Mouse (Mus musculus): ENCODE measurements around the gene Spef1. TPM values are rescaled to one million over a fixed set of nuclear protein-coding genes. Genes with fewer than 3 reads are reported as not detected.

Spef1 gene
- polyA plus RNA-seq, 1 experiment from 2014 or later: 5.1 TPM

DNA sequence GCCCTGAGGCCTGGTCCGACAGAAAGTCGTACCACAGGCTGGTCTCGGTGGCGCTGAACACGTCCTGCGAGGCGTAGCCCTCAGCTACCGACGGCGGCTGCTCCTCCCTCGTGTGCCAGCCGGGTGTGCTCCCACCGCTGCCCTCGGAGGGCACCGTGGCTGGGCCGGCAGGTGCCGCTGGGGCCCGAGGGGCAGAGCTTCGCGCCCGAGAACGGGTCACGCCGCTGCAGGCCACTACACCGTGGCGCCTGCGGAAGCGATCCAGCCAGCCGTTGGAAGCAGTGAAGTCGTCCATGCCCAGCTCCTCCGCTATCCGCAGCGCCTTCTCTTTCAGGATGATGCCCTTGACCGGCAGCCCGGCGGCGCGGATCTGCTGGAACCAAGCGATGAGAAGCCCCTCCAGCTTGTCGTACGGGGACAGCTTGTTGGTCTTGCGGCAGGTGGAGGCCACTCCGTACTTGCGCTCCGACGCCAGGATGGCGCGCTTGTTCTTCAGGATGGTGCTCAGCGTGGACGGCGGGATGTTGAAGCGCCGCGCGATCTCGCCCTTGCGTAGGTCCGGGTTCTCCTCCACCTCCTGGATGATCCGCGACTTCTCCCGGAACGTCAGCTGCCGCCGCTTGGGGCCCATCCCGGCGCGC, 7.7 kb downstream of the Spef1 start:
- Histone ChIP-seq H3K27ac (ENCODE audit: low read depth, low read length) (peak overlapping the region; percentile 65; the same call in 1 of the 2 replicates), H3K9ac (ENCODE audit: low read depth, low read length) (peak overlapping the region; percentile 90), H3K4me1 (ENCODE audit: control insufficient read depth, insufficient read depth, low read length) (peaks cover 42% of the 10 kb centered on the region), H3K4me3 (ENCODE audit: low read length) (peak overlapping the region; percentile 75), H3K36me3 (ENCODE audit: control insufficient read depth, insufficient read depth, low read length) (peaks cover 12% of the 10 kb centered on the region; the same call in 1 of the 2 replicates), H3K4me2 (replicated peaks; ENCODE audit: low read depth, low read length) (peak overlapping the region; percentile 97), H3K9me3 (ENCODE audit: control insufficient read depth, low read length) (no peaks in the 10 kb centered on the region), H3K27me3 (ENCODE audit: control insufficient read depth, insufficient read depth, low read length) (no peaks in the 10 kb centered on the region)
- WGBS: under 1% methylated on average over 61 of the region's 67 CpGs
- ATAC-seq (ENCODE audit: low FRiP score, low TSS enrichment): peak; percentile 56

DNA sequence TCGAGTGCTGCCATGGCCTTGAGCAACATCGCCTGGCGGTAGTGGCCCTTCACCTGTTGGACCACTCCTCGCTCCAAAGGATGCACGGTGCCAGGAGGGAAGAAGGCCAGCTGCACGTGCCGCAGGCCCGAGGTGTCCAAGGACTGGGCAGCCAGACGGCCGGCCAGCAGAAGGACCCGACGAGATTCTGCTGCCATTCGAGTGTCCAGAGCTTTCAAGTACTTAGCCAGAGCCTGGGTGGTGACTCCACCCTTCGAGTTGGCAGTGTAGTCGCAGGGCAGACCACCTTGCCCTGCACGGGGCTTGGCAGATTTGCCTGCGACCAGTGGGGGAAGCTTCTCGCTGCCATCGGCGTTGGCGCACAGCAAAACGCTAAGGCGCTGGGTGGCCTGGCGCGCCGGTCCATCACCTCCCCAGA, 8.2 kb downstream of the Spef1 start:
- WGBS: 32% methylated on average over 26 of the region's 26 CpGs
- peaks cover 12% of the 10 kb centered on the region; the same call in 1 of the 2 replicates for H3K36me3 ChIP-seq (ENCODE audit: control insufficient read depth, insufficient read depth, low read length)
- H3K4me3 ChIP-seq (ENCODE audit: low read length): peak overlapping the region; percentile 75
- no peak for ATAC-seq (ENCODE audit: low FRiP score, low TSS enrichment)
- H3K27ac ChIP-seq (ENCODE audit: low read depth, low read length): no peak overlapping the region; the same call in 1 of the 2 replicates
- H3K4me1 ChIP-seq (ENCODE audit: control insufficient read depth, insufficient read depth, low read length): peaks cover 42% of the 10 kb centered on the region
- peak overlapping the region; percentile 97 for H3K4me2 ChIP-seq (replicated peaks; ENCODE audit: low read depth, low read length)
- 0 out of 2 replicates have a peak, but pooled peaks cover 5% of the 10 kb centered on the region for H3K27me3 ChIP-seq (ENCODE audit: control insufficient read depth, insufficient read depth, low read length)
- peak overlapping the region; percentile 90 for H3K9ac ChIP-seq (ENCODE audit: low read depth, low read length)
- H3K9me3 ChIP-seq (ENCODE audit: control insufficient read depth, low read length): no peaks in the 10 kb centered on the region

DNA sequence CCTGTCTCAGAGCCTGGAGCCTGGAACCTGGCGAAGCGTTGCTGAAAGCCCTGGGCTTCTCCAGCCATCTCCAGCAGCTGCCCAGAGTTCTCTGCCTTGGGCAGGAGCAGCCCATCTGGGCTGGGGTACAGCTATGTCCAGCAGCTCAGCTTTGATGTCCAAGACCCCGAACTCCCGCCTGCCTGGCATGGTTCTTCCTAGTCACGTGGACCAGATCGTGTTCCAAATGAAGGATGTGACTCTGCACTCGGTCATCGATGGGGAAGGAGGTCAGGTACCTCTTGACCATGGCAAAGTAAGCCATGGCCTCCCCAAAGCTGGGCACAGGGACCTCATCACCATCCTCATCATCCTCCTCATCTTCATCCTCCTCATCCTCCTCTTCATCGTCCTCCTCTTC, 9.2 kb downstream of the Spef1 start:
- ATAC-seq (ENCODE audit: low FRiP score, low TSS enrichment): no peak
- Histone ChIP-seq H3K27me3 (ENCODE audit: control insufficient read depth, insufficient read depth, low read length) (peaks cover 13% of the 10 kb centered on the region), H3K36me3 (ENCODE audit: control insufficient read depth, insufficient read depth, low read length) (peaks cover 12% of the 10 kb centered on the region; the same call in 1 of the 2 replicates), H3K9me3 (ENCODE audit: control insufficient read depth, low read length) (no peaks in the 10 kb centered on the region), H3K4me2 (replicated peaks; ENCODE audit: low read depth, low read length) (peak overlapping the region; percentile 97), H3K9ac (ENCODE audit: low read depth, low read length) (peak overlapping the region; percentile 90; the same call in 1 of the 2 replicates), H3K27ac (ENCODE audit: low read depth, low read length) (no peak overlapping the region), H3K4me1 (ENCODE audit: control insufficient read depth, insufficient read depth, low read length) (peaks cover 42% of the 10 kb centered on the region), H3K4me3 (ENCODE audit: low read length) (peak overlapping the region; percentile 75)
- WGBS: 81% methylated on average over 9 of the region's 9 CpGs

DNA sequence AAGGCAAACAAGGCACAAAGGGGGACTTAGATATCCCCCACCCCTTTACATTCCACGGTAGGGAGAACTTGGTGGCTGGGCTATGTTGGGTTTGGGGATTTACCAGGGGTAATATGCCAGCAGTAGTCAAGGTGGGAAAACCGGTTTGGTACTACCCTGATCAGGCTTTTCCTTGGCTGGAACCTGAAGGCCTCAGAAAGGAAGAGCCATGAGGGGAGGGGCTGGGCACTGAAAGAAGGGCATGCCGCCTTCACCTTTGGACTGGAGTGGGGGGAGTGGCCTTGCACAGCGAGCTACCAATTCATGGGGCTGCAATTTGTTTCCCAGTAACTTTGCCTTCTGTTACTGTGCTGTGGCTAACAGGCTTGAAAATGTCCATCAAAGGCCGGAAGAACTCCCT, 10.6 kb downstream of the Spef1 start:
- peaks cover 43% of the 10 kb centered on the region for H3K4me1 ChIP-seq (ENCODE audit: control insufficient read depth, insufficient read depth, low read length)
- no peak overlapping the region for H3K4me3 ChIP-seq (ENCODE audit: low read length)
- no peak for ATAC-seq (ENCODE audit: low FRiP score, low TSS enrichment)
- peaks cover 12% of the 10 kb centered on the region; the same call in 1 of the 2 replicates for H3K36me3 ChIP-seq (ENCODE audit: control insufficient read depth, insufficient read depth, low read length)
- H3K27ac ChIP-seq (ENCODE audit: low read depth, low read length): no peak overlapping the region; the same call in 1 of the 2 replicates
- 56% methylated on average over 5 of the region's 5 CpGs for WGBS
- no peaks in the 10 kb centered on the region for H3K9me3 ChIP-seq (ENCODE audit: control insufficient read depth, low read length)
- peaks cover 25% of the 10 kb centered on the region for H3K27me3 ChIP-seq (ENCODE audit: control insufficient read depth, insufficient read depth, low read length)
- no peak overlapping the region for H3K9ac ChIP-seq (ENCODE audit: low read depth, low read length)
- no peak overlapping the region; the same call in 1 of the 2 replicates for H3K4me2 ChIP-seq (replicated peaks; ENCODE audit: low read depth, low read length)

DNA sequence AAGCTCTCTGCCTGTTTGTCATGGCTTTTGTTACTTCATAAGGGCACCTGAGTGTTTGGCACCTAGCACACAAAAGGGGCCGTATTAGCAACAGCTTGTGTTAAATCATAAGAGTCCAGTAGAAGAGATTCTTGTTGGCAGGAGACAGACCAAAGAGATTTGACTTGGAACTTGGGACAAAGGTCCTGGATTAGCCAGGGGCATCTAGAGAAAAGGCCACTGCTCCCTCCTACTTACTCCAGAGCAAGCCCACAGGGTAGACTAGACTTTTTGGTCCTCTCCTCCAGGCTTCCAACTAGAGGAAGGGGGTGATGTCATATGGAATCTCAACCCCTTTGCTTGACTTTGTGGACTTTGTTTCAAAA, 11.2 kb downstream of the Spef1 start:
- WGBS: 94% methylated on average over 1 of the region's 1 CpGs

DNA sequence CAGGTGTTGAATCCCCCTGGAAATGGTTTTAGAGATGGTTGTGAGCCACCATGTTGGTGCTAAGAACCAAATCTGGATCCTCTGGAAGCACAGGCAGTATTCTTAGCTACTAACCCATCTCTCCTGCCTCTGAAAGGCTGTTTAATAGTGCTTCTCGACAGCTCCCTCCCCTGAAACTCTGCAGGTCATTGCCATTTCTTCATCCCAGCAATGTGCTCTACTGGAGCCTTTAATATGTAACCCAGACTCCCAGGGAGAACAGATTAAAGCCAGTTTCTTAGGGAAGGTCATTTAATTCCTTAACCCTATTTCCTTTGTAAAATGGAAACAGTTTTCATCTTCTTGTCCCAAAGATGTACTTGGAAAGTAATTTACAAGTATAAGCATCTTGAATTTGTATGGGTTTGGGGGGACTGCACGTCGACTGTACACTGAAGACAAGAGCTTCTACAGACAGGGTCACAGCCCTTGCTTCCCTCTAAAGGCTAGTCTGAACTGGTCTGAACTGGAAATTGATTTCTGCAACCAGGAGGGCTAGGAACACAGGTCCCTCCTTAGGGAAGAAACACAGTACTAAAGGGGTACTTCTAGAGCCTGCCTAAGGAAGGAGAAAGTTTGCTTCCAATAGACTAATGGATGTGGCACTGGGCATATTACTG, 11.7 kb downstream of the Spef1 start:
- H3K4me3 ChIP-seq (ENCODE audit: low read length): no peak overlapping the region
- H3K9ac ChIP-seq (ENCODE audit: low read depth, low read length): no peak overlapping the region
- peaks cover 12% of the 10 kb centered on the region; the same call in 1 of the 2 replicates for H3K36me3 ChIP-seq (ENCODE audit: control insufficient read depth, insufficient read depth, low read length)
- H3K27ac ChIP-seq (ENCODE audit: low read depth, low read length): no peak overlapping the region; the same call in 1 of the 2 replicates
- 70% methylated on average over 3 of the region's 3 CpGs for WGBS
- no peak for ATAC-seq (ENCODE audit: low FRiP score, low TSS enrichment)
- H3K27me3 ChIP-seq (ENCODE audit: control insufficient read depth, insufficient read depth, low read length): peaks cover 36% of the 10 kb centered on the region
- H3K4me1 ChIP-seq (ENCODE audit: control insufficient read depth, insufficient read depth, low read length): peaks cover 46% of the 10 kb centered on the region
- H3K9me3 ChIP-seq (ENCODE audit: control insufficient read depth, low read length): no peaks in the 10 kb centered on the region
- no peak overlapping the region for H3K4me2 ChIP-seq (replicated peaks; ENCODE audit: low read depth, low read length)

More for the DNA sequence above, 11.2 kb downstream of the Spef1 start:
- ATAC-seq (ENCODE audit: low FRiP score, low TSS enrichment): no peak
- Histone ChIP-seq H3K36me3 (ENCODE audit: control insufficient read depth, insufficient read depth, low read length) (peaks cover 12% of the 10 kb centered on the region; the same call in 1 of the 2 replicates), H3K4me2 (replicated peaks; ENCODE audit: low read depth, low read length) (no peak overlapping the region), H3K27me3 (ENCODE audit: control insufficient read depth, insufficient read depth, low read length) (peaks cover 31% of the 10 kb centered on the region), H3K4me1 (ENCODE audit: control insufficient read depth, insufficient read depth, low read length) (peaks cover 46% of the 10 kb centered on the region), H3K9ac (ENCODE audit: low read depth, low read length) (no peak overlapping the region), H3K4me3 (ENCODE audit: low read length) (no peak overlapping the region), H3K9me3 (ENCODE audit: control insufficient read depth, low read length) (no peaks in the 10 kb centered on the region), H3K27ac (ENCODE audit: low read depth, low read length) (no peak overlapping the region; the same call in 1 of the 2 replicates)

DNA sequence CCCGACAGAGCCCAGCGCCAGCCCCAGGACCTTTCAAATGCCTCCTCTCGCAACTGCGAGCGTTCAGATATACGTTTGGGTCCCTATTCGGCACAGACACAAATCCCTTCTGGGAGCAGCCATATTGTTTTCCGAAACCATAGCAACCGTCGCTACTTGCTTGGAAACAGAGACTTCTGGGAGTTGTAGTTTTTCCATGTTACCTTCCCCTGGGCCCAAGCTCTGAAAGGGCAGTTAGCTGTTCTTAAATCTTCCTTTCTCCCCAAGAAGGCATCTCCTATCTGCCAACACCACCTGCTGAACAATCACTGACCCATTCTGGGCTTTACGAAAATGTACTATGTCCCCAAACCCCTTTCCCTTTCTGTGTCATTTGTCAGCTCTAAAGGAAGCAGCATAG, 12.4 kb downstream of the Spef1 start:
- Histone ChIP-seq H3K4me1 (ENCODE audit: control insufficient read depth, insufficient read depth, low read length) (peaks cover 46% of the 10 kb centered on the region), H3K9me3 (ENCODE audit: control insufficient read depth, low read length) (no peaks in the 10 kb centered on the region), H3K27me3 (ENCODE audit: control insufficient read depth, insufficient read depth, low read length) (peaks cover 39% of the 10 kb centered on the region), H3K9ac (ENCODE audit: low read depth, low read length) (peak overlapping the region; percentile 37; the same call in 1 of the 2 replicates), H3K36me3 (ENCODE audit: control insufficient read depth, insufficient read depth, low read length) (peaks cover 12% of the 10 kb centered on the region; the same call in 1 of the 2 replicates), H3K4me3 (ENCODE audit: low read length) (peak overlapping the region; percentile 37), H3K4me2 (replicated peaks; ENCODE audit: low read depth, low read length) (peak overlapping the region; percentile 86), H3K27ac (ENCODE audit: low read depth, low read length) (no peak overlapping the region)
- 7% methylated on average over 11 of the region's 11 CpGs for WGBS
- ATAC-seq (ENCODE audit: low FRiP score, low TSS enrichment): peak; percentile 11; the same call in 1 of the 2 replicates

DNA sequence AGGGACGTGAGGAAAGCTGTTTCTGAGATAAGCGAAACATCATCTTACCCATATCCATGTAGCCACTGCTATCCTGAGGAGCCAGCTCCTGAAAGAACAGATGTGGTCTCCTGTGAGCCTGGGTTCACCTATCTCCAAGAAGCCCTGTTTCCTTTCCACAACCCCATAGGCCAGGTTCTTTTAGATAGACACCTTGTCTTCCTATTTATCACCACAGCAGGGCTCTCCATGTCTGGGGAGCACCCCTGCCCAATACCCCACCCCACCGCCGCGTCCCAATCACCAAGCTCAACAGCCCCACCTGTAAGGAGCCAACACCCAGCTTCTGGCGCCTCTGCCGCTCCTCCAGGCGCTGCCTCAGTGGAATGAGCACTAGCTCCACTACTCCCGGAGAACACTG, 14.8 kb downstream of the Spef1 start:
- WGBS: 42% methylated on average over 9 of the region's 9 CpGs

More for the DNA sequence above, 14.8 kb downstream of the Spef1 start:
- Histone ChIP-seq H3K9ac (ENCODE audit: low read depth, low read length) (no peak overlapping the region), H3K4me3 (ENCODE audit: low read length) (no peak overlapping the region), H3K27ac (ENCODE audit: low read depth, low read length) (no peak overlapping the region), H3K27me3 (ENCODE audit: control insufficient read depth, insufficient read depth, low read length) (peaks cover 39% of the 10 kb centered on the region), H3K9me3 (ENCODE audit: control insufficient read depth, low read length) (no peaks in the 10 kb centered on the region), H3K4me2 (replicated peaks; ENCODE audit: low read depth, low read length) (no peak overlapping the region), H3K4me1 (ENCODE audit: control insufficient read depth, insufficient read depth, low read length) (peaks cover 26% of the 10 kb centered on the region), H3K36me3 (ENCODE audit: control insufficient read depth, insufficient read depth, low read length) (peaks cover 4% of the 10 kb centered on the region; the same call in 1 of the 2 replicates)
- ATAC-seq (ENCODE audit: low FRiP score, low TSS enrichment): no peak
